Mouse (Mus musculus) kidney, postnatal 36 days (tissue): ENCODE results near the gene Mc1r.
"Not testable (repeated sequence)": the region's sequence is repeated elsewhere in the genome, so short reads cannot be mapped to it uniquely, and the experiment has no call there.

ENCODE experiments used
- DNase-seq, 2 experiments: peaks; one replicate each; pipeline ENCODE4 v3.0.0; 2021 to 2022; ENCODE audit warnings: mixed read lengths in 2 of 2

Gene Mc1r

DNA sequence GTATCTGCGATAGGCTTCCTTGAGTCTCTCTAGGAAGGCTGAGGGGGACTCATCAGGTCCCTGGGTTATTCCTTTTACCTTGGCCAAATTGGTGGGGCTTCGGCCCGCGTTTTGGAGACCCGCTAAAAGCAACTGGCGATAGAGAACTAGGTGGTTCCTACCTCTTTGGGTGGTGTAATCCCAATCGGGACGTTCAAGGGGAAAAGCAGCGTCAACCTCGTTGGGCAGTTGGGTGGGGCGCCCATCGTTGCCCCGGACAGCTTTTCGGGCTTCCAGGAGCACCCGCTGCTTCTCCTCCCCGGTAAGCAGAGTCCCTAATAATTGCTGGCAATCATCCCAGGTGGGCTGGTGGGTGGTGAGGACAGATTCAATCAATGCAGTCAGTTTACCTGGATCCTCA lies 25.5 kb downstream of the Mc1r start:
- no peak for DNase-seq

DNA sequence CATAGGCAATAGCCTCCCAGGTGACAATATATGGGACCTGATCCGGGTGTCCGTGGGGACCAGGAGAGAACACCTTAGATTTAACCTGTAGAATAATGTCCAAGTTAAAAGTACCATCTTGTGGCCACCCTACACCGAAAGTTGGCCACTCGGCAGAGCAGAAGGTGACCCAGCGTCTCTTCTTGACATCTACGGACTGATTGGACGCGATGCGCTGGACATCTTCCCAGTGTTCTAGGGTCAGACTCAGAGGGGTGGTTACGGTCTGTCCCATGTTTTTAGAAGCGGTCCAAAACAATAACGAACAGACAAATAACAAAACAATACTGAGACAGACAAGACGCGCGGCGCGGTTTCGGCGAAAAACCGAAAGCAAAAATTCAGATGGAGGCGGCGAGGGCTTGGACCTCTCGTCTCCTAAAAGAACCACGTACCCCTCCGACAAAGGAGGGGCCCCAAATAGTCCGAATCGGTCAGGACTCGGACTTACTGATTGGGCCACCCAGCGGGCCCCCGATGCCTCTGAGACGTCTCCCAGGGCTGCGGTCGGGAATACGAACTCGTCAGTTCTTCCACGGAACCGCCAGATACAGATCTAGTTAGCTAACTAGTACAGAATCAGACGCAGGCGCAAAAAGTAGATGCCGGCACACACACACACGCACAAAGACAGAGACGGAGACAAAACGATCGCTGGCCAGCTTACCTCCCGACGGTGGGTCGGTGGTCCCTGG lies 26.5 kb downstream of the Mc1r start:
- DNase-seq, result not testable (repeated sequence)

GRCm38 (mm10) chr8:123441788-123442187 lies 34.9 kb downstream of the Mc1r start:
- DNase-seq, result no peak

- DNase-seq, result no peak
Measured at GRCm38 (mm10) chr8:123442351-123442750, 35.4 kb downstream of the Mc1r start.

DNA sequence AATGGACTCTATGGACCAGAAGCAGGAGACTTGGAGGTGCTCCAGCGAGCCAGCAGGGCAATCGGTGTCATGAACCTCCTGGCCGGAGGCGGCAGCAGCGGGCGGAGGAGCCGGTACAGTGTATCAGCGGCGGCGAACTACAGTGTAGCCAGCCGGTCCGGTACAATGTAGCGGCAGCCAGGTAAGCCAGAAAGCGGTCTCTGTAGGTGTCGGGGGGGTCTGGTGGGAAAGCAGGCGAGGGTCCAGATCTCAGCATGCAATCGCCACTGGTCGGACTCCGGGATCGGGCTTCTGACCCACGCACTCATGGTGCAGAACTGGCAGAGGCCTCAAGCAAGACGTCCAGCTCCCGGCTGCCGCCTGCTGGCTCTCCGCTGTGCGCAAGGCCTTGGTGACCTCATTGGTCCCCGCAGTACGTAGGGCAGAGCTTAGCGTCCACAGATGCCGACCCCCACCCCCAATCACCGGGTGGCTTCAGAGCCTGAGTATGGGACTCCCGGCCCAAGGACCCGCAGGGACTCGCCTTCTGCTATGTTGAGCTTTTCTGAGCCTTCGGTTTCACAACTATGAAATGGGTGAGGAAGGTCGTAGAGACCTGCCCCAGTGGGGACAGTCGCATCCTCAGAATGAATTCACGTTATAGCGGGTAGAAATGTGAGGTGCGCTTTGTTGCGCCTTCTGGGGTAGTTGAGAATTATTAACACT lies 36.1 kb downstream of the Mc1r start:
- peak; percentile 96 to 99 for DNase-seq

DNA sequence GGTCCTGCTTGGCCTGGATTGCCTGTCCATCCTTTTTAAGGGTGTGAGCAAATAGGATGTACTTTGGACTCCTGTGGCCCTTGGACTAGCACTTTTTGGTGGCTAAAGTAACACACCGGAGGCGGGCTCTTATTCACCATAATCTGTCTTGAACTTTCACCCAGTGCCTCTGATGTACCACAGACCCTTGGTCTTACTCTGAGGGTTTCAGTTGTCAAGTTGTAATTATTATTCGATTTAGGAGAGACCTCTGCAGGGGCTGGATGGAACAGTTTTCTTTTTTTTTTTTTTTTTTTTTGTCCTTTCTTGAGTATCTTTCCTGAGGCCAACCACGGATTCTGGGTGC lies 36.6 kb downstream of the Mc1r start:
- DNase-seq, result peak; percentile 69 to 90

DNA sequence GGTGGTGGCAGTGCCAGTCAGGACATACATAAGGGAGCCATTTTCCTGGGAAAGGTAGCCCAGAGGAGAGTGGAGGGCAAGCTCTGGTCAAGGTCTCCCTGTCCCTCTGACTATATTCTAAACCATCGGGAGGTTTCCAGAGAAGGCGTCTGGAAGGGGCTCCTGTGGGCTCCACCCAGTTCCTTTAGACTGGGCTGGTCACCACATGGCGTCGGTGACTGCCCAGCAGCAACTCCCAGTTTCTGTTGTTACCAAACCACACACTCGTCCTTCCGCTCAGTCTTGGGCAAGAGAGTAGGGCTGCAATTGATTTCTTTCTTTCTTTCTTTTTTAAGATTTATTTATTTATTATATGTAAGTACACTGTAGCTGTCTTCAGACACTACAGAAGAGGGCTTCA lies 37.2 kb downstream of the Mc1r start:
- peak in 1 of 2 experiments; percentile 12 for DNase-seq

DNA sequence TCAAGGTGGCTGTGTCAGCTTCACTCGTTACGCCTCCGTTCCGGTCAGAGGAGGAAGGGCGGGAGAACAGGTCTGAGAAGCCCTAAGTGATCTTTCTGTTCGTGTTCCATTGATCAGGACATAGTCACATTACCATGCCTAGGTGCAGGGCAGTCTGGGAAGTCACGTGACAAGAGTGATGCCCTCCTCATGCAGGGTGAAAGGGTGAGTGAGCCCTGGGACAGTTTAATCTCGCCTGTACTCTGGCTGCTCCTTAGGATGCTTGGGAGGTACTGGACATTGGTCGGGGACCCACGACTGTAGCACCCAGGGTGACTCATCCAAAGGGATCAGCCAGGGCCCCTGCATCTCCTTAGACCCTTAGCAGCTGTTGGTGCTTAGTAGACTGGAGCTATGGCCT lies 39.1 kb downstream of the Mc1r start:
- peak; percentile 42 to 50 for DNase-seq

- DNase-seq, result no peak
Measured at GRCm38 (mm10) chr8:123446799-123447198, 39.9 kb downstream of the Mc1r start.

GRCm38 (mm10) chr8:123450783-123451182 lies 43.9 kb downstream of the Mc1r start:
- no peak for DNase-seq

GRCm38 (mm10) chr8:123451747-123452146 lies 44.8 kb downstream of the Mc1r start:
- DNase-seq, result not testable (repeated sequence)

DNA sequence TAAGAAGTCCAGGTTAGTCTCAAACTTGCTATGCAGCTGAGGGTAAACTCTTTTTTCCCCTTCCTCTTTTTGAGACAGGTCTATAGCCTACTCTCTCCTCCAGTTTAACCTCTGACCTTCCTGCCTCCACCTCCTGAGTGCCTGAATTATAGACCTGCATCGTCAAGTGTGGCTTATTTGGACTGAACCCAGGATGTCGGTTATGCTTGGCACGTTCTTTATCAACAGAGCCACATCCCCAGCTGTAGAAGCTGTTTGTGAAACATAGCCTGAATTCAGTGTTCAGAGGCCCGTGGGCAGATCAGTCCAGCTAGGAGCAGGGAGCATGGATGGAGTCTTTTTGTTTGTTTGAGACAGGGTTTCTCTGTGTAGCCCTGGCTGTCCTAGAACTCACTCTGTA lies 45.2 kb downstream of the Mc1r start:
- no peak for DNase-seq

DNA sequence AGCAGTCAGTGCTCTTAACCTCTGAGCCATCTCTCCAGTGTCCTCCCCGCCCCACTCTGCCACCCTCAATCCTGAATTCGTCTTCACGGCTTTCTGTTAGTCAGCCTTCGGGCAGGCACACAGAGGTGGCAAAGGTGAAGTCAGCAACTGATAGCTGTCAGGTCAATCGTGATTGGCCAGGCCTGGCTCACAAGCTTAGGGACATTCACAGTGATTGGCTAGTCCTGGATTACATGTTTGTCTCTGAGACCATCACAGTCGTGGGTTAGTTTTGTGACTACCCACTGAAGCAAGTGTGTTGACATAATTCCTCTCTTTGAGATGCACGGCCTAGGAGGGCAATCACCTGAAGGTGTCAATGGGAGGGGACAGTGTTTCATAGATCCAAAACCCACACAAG lies 46.4 kb downstream of the Mc1r start:
- DNase-seq, result no peak

DNA sequence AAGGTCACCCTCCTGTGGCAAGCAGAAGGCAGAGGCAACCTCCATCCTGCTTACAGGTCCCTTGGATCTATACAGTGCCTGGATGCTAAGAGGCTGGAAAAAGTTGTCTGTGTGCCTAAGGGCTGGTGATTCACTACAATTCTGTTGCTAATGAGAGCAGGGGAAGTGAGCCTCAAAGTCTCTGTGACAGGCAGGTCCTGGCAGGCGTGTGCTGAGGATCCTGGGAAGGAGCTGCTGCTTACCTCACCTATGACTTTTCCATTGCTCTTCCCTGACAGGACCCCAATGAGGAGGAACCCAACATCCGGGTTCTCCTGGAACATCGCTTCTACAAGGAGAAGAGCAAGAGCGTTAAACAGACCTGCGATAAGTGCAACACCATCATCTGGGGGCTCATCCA lies 47.0 kb downstream of the Mc1r start:
- DNase-seq, result no peak

GRCm38 (mm10) chr8:123454559-123454958 lies 47.7 kb downstream of the Mc1r start:
- DNase-seq, result no peak
